Mouse (Mus musculus) bone marrow macrophage, adult 2 months (primary cell): ENCODE data around the gene Ctnna3.

Source experiments
- CTCF ChIP-seq: IDR thresholded peaks from 2 replicates; pipeline ENCODE4 v1.5.1; 2012; ENCODE audit warnings: low read depth, mild to moderate bottlenecking, low read length, moderate library complexity
- POLR2A ChIP-seq: IDR thresholded peaks from 2 replicates; pipeline ENCODE4 v1.6.1; 2012; ENCODE audit warnings: mild to moderate bottlenecking, low read depth, low read length, borderline replicate concordance

DNA sequence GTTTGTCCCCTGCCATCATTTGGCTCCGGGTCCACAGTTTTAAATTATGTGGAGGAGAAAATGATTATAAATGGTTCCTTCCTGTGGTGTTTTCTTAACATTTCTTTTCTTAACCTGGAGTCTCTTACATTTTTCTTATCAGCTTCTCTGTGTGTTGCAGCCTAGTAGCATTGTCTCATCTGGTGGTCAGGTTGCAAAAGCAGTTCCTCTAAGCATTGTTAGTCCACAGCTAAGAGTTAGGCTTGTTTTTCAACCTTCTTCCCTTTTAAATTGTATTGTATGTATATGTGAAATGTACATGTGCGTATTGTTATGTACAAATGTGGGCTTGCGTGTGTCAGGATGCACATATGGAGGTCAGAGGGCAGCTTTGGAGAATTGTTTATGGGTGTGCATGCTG lies 220.4 kb downstream of the Ctnna3 start:
- TF ChIP-seq CTCF (no peak), POLR2A (no peak)
